ENCODE assay signal across 9 mouse cellular contexts in the genomic region with DNA sequence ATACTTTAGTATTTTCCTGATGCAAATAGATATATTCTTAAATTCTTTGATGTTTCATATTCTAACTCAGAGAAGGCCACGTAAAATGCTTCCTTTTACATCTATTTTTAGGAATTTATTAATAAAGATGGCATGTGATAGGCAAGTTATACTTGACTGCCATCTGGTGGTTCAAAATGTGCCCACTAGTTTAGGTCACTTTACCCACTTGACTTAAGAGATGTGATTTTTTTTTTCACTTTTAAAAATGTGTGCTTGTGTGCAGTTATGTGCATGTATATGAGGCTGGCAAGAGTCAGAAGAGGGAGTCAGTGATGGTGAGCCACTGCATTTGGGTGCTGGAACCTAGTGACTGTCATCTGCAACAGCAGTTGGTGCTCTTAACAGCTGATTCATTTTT.
DNase-seq lines count a peak whose midpoint lies in the region; ATAC-seq lines count a peak whose summit lies in the region.
"Had no signal": no experiment of that assay in that cellular context is flagged by ENCODE, and none has a peak within 500 bp of the region (broad histone marks: within the 10 kb centered on the region; RNA-seq: fewer than 3 reads in every experiment).

No protein-coding gene starts in this region.

- ATAC-seq in forebrain, embryonic 14.5 days = no peak
- ATAC-seq in forebrain, embryonic 15.5 days (replicated peaks) = no peak

- no peaks in the 10 kb centered on the region for H3K27me3 ChIP-seq in forebrain, embryonic 14.5 days (replicated peaks; ENCODE audit: control insufficient read depth, insufficient read depth, low read length)
- H3K27me3 ChIP-seq in forebrain, embryonic 15.5 days = no peaks in the 10 kb centered on the region

- no peak overlapping the region for H3K4me3 ChIP-seq in forebrain, embryonic 14.5 days (ENCODE audit: low read depth, low read length)
- no peak overlapping the region for H3K4me3 ChIP-seq in forebrain, embryonic 15.5 days
- H3K4me3 ChIP-seq: erythroblast, embryonic 14.5 days had no signal

- no peaks in the 10 kb centered on the region for H3K9me3 ChIP-seq in forebrain, embryonic 14.5 days (replicated peaks; ENCODE audit: control insufficient read depth, low read length)
- no peaks in the 10 kb centered on the region for H3K9me3 ChIP-seq in forebrain, embryonic 15.5 days

- no peak overlapping the region for H3K4me2 ChIP-seq in forebrain, embryonic 14.5 days (ENCODE audit: low read length)
- H3K4me2 ChIP-seq in forebrain, embryonic 15.5 days (replicated peaks) = no peak overlapping the region

- no peaks in the 10 kb centered on the region for H3K36me3 ChIP-seq in forebrain, embryonic 14.5 days (ENCODE audit: control insufficient read depth, insufficient read depth, low read length)
- no peaks in the 10 kb centered on the region for H3K36me3 ChIP-seq in forebrain, embryonic 15.5 days

- intact Hi-C loops in left cerebral cortex, postnatal 25 days (cut with DNase I) = no loop called here

- 44% methylated on average over 1 of the region's 1 CpGs for WGBS in forebrain, embryonic 14.5 days
- WGBS in forebrain, embryonic 15.5 days = 40% methylated on average over 1 of the region's 1 CpGs

- no peak overlapping the region for H3K9ac ChIP-seq in forebrain, embryonic 14.5 days (ENCODE audit: low read length)
- H3K9ac ChIP-seq in forebrain, embryonic 15.5 days (replicated peaks) = no peak overlapping the region

- DNase-seq in forebrain, embryonic 14.5 days (ENCODE audit: low spot score) = peak; percentile 74
- DNase-seq in left cerebral cortex, postnatal 25 days (ENCODE audit: low spot score in 2 of 2) = peak; percentile 32 to 56
- DNase-seq in left cerebral cortex, adult 8-10 months (ENCODE audit: low spot score in 2 of 2) = no peak
- DNase-seq in NIH3T3 (ENCODE audit: low read depth) = peak; percentile 59
- DNase-seq in mesoderm, embryonic 11.5 days (ENCODE audit: low read depth, low spot score) = peak; percentile 22
- no peak for DNase-seq in spleen, postnatal 14 days (ENCODE audit: low spot score in 2 of 2)
- DNase-seq in ovary, postnatal 10 days (ENCODE audit: low spot score) = no peak

- no peak overlapping the region for H3K27ac ChIP-seq in forebrain, embryonic 14.5 days (ENCODE audit: low read depth, low read length)
- no peak overlapping the region for H3K27ac ChIP-seq in forebrain, embryonic 15.5 days (replicated peaks)

- no peaks in the 10 kb centered on the region for H3K4me1 ChIP-seq in forebrain, embryonic 14.5 days (ENCODE audit: control insufficient read depth, insufficient read depth, low read length)
- peaks cover 6% of the 10 kb centered on the region; the same call in 1 of the 2 replicates for H3K4me1 ChIP-seq in forebrain, embryonic 15.5 days

Comparison
In these comparisons a context has a peak if more than half of its experiments do, and no peak if none do; other contexts are left out.
1. DNase-seq: peak in forebrain, embryonic 14.5 days (single experiment), left cerebral cortex, postnatal 25 days (2 of 2), NIH3T3 (single experiment) and mesoderm, embryonic 11.5 days (single experiment); none in left cerebral cortex, adult 8-10 months (0 of 2), spleen, postnatal 14 days (0 of 2) and ovary, postnatal 10 days (single experiment).